Comparison of ENCODE assay signal across 8 mouse cellular contexts in genomic region chr14:36968076-36968627, GRCm38 (mm10). TPM values are rescaled to one million over a fixed set of nuclear protein-coding genes. Genes with fewer than 3 reads are reported as not detected.
DNase-seq lines count a peak whose midpoint lies in the region; ATAC-seq and TF ChIP-seq lines count a peak whose summit lies in the region.

No protein-coding gene starts in this region.

- TF ChIP-seq EP300 in MEL (IDR thresholded peaks at IDR 0.05; ENCODE audit: low read depth in 1 of 2, low read length in 2 of 2), result no peak

- under 1% methylated on average over 49 of the region's 49 CpGs for WGBS in heart, embryonic 12.5 days
- under 1% methylated on average over 37 of the region's 49 CpGs for WGBS in forebrain, embryonic 13.5 days
- WGBS in stomach, embryonic 14.5 days, result under 1% methylated on average over 48 of the region's 49 CpGs

- peaks cover 8% of the 10 kb centered on the region for H3K79me2 ChIP-seq in MEL (ENCODE audit: control insufficient read depth, insufficient read depth, low read length, poor library complexity)

- H3K27me3 ChIP-seq in heart, embryonic 12.5 days (replicated peaks), result no peaks in the 10 kb centered on the region
- no peaks in the 10 kb centered on the region; a peak in 1 of 4 replicates for H3K27me3 ChIP-seq in MEL (ENCODE audit: control insufficient read depth in 1 of 2, insufficient read depth in 2 of 2, low read length in 2 of 2)
- H3K27me3 ChIP-seq in forebrain, embryonic 13.5 days, result no peaks in the 10 kb centered on the region
- H3K27me3 ChIP-seq in stomach, embryonic 14.5 days (ENCODE audit: control insufficient read depth, insufficient read depth, low read length), result no peaks in the 10 kb centered on the region

- no peak for DNase-seq in heart, adult 8-10 months (ENCODE audit: low spot score)
- peak; percentile 44 for DNase-seq in MEL (ENCODE audit: low read depth, low spot score)
- peak; percentile 48 to 77 for DNase-seq in kidney, postnatal 25 days
- DNase-seq in lung, postnatal 4 days, result peak; percentile 64 to 74
- DNase-seq in cerebellum, adult 9-11 months, result no peak

- no peak for TF ChIP-seq RAD21 in MEL (IDR thresholded peaks at IDR 0.05; ENCODE audit: low read depth, low read length)

- peak overlapping the region; percentile 63 for H3K4me2 ChIP-seq in heart, embryonic 12.5 days
- peak overlapping the region; percentile 61 for H3K4me2 ChIP-seq in forebrain, embryonic 13.5 days
- H3K4me2 ChIP-seq in stomach, embryonic 14.5 days (replicated peaks; ENCODE audit: low read depth, low read length), result peak overlapping the region; percentile 38

- TF ChIP-seq CTCF in MEL (IDR thresholded peaks at IDR 0.05 in 2 of 3, conservative IDR thresholded peaks at IDR 0.05 in 1 of 3; ENCODE audit: control insufficient read depth in 1 of 3, insufficient read depth in 1 of 3, low read depth in 2 of 3, low read length in 3 of 3, poor library complexity in 1 of 3, severe bottlenecking in 1 of 3), result no peak

- no peaks in the 10 kb centered on the region for H3K36me3 ChIP-seq in heart, embryonic 12.5 days
- peaks cover 0 to 6% of the 10 kb centered on the region in 2 experiments; a peak in 2 of 4 replicates for H3K36me3 ChIP-seq in MEL (ENCODE audit: control insufficient read depth in 1 of 2, insufficient read depth in 2 of 2, low read length in 2 of 2)
- no peaks in the 10 kb centered on the region for H3K36me3 ChIP-seq in forebrain, embryonic 13.5 days (ENCODE audit: poor library complexity, severe bottlenecking)
- no peaks in the 10 kb centered on the region for H3K36me3 ChIP-seq in stomach, embryonic 14.5 days (ENCODE audit: control insufficient read depth, insufficient read depth, low read length)

- H3K4me1 ChIP-seq in heart, embryonic 12.5 days (replicated peaks), result peaks cover 10% of the 10 kb centered on the region
- peaks cover 3 to 6% of the 10 kb centered on the region in 2 experiments for H3K4me1 ChIP-seq in MEL (ENCODE audit: control insufficient read depth in 1 of 2, insufficient read depth in 2 of 2, low read length in 2 of 2)
- peaks cover 15% of the 10 kb centered on the region for H3K4me1 ChIP-seq in forebrain, embryonic 13.5 days
- H3K4me1 ChIP-seq in stomach, embryonic 14.5 days (ENCODE audit: control insufficient read depth, insufficient read depth, low read length), result 0 out of 2 replicates have a peak, but pooled peaks cover 2% of the 10 kb centered on the region

- H3K27ac ChIP-seq in heart, embryonic 12.5 days (ENCODE audit: poor library complexity, severe bottlenecking), result peak overlapping the region; percentile 81
- H3K27ac ChIP-seq in MEL (ENCODE audit: control insufficient read depth, low read depth, low read length), result no peak overlapping the region
- H3K27ac ChIP-seq in forebrain, embryonic 13.5 days, result peak overlapping the region; percentile 82
- peak overlapping the region; percentile 68; the same call in 1 of the 2 replicates for H3K27ac ChIP-seq in stomach, embryonic 14.5 days (ENCODE audit: low read length)

- peak overlapping the region; percentile 85 for H3K4me3 ChIP-seq in heart, embryonic 12.5 days
- H3K4me3 ChIP-seq in MEL (ENCODE audit: control insufficient read depth in 1 of 2, insufficient read depth in 1 of 2, low read depth in 2 of 2, low read length in 2 of 2), result peak overlapping the region; percentile 85 to 97
- peak overlapping the region; percentile 87 for H3K4me3 ChIP-seq in forebrain, embryonic 13.5 days
- peak overlapping the region; percentile 83 for H3K4me3 ChIP-seq in stomach, embryonic 14.5 days (ENCODE audit: low read depth, low read length)

- H3K9ac ChIP-seq in heart, embryonic 12.5 days, result peak overlapping the region; percentile 94
- H3K9ac ChIP-seq in MEL (ENCODE audit: control insufficient read depth, low read depth, low read length, poor library complexity, severe bottlenecking), result peak overlapping the region; percentile 71
- peak overlapping the region; percentile 89 for H3K9ac ChIP-seq in forebrain, embryonic 13.5 days
- H3K9ac ChIP-seq in stomach, embryonic 14.5 days (replicated peaks; ENCODE audit: low read depth, low read length), result peak overlapping the region; percentile 72

- TF ChIP-seq POLR2A in MEL (IDR thresholded peaks at IDR 0.05; ENCODE audit: control insufficient read depth in 1 of 2, insufficient read depth in 1 of 2, low read depth in 1 of 2, low read length in 2 of 2, poor library complexity in 1 of 2), result no peak

- ATAC-seq in heart, embryonic 12.5 days (ENCODE audit: insufficient number of reproducible peaks, low FRiP score), result peak; percentile 78
- peak; percentile 87 for ATAC-seq in forebrain, embryonic 13.5 days
- ATAC-seq in stomach, embryonic 14.5 days (ENCODE audit: insufficient number of reproducible peaks, insufficient read depth, low FRiP score, low read depth), result peak; percentile 63

- H3K9me3 ChIP-seq in heart, embryonic 12.5 days (replicated peaks), result no peaks in the 10 kb centered on the region
- H3K9me3 ChIP-seq in MEL (replicated peaks; ENCODE audit: insufficient read depth, low read length), result no peaks in the 10 kb centered on the region
- H3K9me3 ChIP-seq in forebrain, embryonic 13.5 days (replicated peaks), result no peaks in the 10 kb centered on the region
- no peaks in the 10 kb centered on the region for H3K9me3 ChIP-seq in stomach, embryonic 14.5 days (ENCODE audit: control insufficient read depth, low read depth, low read length)

TF ChIP-seq in MEL, 35 proteins besides CTCF, POLR2A, EP300 and RAD21:
- no peak for TF ChIP-seq MEF2A (IDR thresholded peaks at IDR 0.05; ENCODE audit: extremely low read depth, insufficient replicate concordance, low read depth, low read length, poor library complexity, severe bottlenecking)
- peak; percentile 84 for TF ChIP-seq ZNF384 (IDR thresholded peaks at IDR 0.05; ENCODE audit: low read depth, low read length)

RNA-seq across cellular contexts. Expression of gene Ccser2, which starts 0.4 kb away (rescaled TPM):
- 43.4 and 47.8 TPM in 2 replicates for polyA plus RNA-seq in heart, embryonic 12.5 days (2016; fragmentation: Nextera tagmentation; extraction: Ambion mirVana)
- 100 to 1,000 TPM; 111 to 141 (median 137) TPM for total RNA-seq in heart, adult 8-10 months (2022)
- total RNA-seq in MEL (2012; rRNA removed), result 3.0 and 3.9 TPM in 2 replicates
- 1 to 10 TPM in 1 of 2 experiments, not detected in 1; 4.2 TPM for polyA plus RNA-seq in MEL (2012; ENCODE audit: insufficient read depth in 1 of 2, insufficient read length in 2 of 2, low read depth in 1 of 2, low replicate concordance in 2 of 2, missing spikeins in 1 of 2)
- 52.7 and 53.2 TPM in 2 replicates for polyA plus RNA-seq in forebrain, embryonic 13.5 days (2015; fragmentation: Nextera tagmentation; extraction: Ambion mirVana)
- 26.8 and 31.8 TPM in 2 replicates for polyA plus RNA-seq in stomach, embryonic 14.5 days (2014; fragmentation: Nextera tagmentation; extraction: Ambion mirVana)

Comparison
In these comparisons a context has a peak if more than half of its experiments do, and no peak if none do; other contexts are left out.
1. DNase-seq: peak in MEL (single experiment), kidney, postnatal 25 days (2 of 2) and lung, postnatal 4 days (2 of 2); none in heart, adult 8-10 months (single experiment) and cerebellum, adult 9-11 months (single experiment).
2. Peak in every context shown above with its lines, with median percentiles within 50 percentile points of each other: ATAC-seq, H3K4me2 ChIP-seq, H3K4me3 ChIP-seq and H3K9ac ChIP-seq.